Mouse (Mus musculus): ENCODE measurements around the gene Ugt1a9.

Ugt1a9 gene

DNA sequence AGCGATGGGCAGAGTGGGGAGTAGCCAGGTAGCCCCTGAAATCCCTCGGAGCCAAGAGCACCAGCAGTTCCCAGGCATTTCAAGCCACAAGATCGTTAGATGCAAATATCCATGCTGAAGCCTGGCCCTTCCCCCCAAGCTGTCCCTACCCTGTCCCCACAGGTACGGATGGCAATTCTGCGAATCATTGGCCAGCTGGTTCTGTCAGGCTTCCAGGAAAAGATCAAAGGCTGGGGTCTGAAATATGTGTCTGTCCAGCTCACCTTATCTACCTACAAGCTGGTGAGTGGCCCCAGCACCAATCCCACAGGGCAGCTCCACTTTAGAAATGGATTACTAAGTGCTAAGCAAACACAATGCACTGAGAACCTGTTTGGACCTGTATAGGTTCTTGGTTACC is 166.7 kb downstream of the Ugt1a9 start:
- DNase-seq = no peak

DNA sequence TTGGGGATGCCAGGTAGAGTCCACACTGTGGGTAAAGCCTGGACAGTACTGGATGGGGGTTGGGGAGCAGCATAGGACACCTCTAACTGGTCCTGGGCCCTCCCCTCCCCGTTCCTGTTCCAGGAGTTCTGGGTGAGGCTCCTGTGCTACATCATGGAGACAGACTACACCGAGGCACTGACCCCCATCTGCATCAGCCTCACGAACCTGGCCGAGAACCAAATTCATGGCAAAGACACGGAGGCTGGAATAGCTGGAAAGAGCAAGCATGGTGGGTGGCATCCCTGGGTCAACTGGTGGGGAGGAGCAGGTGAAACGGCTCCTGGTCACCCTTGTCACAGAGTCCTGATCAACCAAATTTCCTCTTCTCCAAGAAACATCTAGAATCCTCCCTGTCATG is 168.2 kb downstream of the Ugt1a9 start:
- no peak for DNase-seq

DNA sequence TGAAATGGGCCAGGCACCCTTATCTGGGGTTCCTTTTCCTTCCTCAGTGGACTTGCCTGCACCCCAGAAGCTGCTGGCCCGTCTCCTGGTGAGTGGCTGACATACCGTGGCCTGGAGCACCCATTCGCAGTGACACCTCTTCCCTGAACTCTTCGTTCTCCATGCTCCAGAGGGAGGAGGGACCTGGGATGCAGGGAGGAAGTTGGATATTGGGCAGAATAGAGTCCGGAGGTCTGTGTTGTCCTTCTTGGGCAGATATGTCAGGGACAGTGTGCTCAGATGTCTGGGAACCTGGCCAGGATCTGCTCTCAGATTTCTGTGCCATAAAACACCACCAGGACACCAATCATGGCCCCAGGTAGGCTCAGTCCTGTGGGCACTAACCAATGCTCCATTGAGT is 169.5 kb downstream of the Ugt1a9 start:
- DNase-seq = no peak

DNA sequence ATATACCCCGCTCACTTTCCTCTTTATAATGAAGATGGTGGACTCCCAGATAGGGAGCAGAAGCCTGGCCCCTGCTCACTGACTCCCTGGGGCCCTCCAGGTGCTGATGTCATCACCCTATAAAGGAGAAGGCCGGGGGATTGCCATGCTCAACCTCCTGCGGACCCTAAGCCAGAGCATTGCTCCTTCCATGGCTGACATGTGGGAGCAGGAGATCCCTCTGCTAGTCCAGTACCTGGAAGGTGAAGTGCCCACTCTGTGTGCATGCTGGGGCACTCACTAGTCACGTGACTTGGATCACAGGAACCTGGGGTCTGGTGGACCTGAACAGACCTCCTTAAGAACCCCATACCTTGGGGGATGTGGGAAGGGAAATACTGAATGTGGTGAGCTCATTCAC is 170.0 kb downstream of the Ugt1a9 start:
- DNase-seq = no peak

DNA sequence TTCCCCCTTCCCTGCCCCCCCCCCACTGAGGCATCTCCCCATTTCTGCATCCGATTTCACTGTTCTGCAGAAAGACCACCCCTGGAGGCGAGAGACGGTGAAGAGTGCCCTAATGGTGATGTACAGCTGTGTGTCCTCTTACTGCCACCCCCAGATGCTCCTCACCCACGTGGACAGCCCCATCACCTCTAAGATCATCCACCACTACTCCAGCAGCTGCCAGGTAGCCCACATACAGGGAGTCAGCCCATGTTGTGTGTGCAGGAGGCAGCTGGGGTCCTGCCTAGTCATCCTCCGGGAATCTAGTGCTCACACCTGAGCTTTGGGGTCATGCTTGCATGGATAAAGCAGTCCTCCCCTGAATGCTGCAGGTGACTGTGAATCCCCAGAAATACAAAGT is 173.3 kb downstream of the Ugt1a9 start:
- DNase-seq = no peak

DNA sequence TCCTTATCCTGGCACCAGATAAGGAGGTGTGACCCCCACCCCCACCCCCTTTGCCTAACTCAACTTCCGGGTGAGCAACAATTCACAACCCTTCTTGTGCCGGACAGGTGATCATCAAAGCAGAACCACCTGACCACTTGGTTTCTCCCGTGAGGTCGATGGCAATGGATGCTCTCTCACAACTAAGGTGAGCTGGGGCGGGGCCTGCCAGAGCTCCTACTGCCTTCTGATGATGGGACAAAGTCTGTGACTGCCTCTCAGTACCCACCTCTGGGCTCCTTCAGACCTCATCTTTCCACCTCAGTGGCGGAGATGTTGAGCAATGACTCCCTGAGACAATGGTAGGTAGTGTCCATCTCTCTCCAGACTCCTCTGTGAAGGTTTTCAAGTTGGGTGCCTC is 175.3 kb downstream of the Ugt1a9 start:
- DNase-seq = no peak

DNA sequence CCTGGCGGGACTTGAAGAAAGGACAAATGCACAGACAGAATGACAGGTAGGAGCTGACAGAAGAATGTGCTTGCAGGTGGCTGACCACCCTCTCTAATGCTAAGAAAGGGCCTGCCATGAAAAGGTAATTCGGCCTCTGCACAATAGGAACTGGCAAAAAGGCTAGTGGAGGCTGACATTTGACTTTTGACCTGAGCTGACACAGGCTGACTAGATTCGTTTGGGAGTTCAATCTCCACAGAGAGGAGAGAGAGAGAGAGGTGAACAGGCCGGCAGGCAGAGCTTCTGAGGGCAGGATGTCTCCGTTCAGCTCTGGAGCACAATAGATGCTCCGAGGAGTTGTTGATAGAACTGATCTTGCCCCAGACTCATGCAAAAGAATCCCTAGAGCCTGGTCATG is 175.8 kb downstream of the Ugt1a9 start:
- DNase-seq = no peak

DNA sequence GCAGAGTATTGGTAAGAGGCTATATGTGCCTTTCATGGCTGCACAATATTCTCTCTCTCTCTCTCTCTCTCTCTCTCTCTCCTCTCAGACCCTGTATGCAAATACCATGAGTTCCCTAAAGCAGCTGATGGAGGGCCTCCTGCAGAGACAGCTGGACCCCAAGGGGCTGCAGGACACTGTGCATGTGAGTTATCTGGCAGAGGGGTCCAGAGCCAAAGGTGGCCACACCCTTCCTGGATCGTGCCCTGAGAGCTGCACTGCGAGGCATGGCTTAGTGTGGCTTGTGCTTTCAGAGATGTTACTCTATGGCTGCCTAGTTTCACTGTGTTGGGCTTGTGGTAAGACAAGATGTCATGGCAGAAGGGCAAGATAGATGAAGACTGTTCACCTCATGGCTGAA is 177.1 kb downstream of the Ugt1a9 start:
- DNase-seq = no peak

DNA sequence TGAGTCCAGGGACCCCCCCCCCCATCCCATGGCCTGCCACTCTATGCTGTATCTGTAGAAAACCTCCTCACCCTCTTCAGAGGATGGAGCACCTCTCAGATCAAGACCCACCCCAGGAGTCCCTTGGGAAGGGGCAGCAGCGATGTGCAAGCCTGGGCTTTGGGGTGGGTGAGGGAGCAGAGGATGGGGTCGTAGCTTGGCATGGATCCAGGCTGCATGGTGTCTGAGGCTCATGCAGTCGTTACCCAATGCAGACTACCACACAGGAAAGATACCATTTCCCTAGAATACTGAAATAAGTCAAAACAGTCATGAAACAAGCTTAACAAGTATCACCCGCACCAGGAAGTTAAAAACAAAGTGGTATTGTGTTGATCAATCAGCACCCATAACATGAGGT is 178.1 kb downstream of the Ugt1a9 start:
- no peak for DNase-seq

DNA sequence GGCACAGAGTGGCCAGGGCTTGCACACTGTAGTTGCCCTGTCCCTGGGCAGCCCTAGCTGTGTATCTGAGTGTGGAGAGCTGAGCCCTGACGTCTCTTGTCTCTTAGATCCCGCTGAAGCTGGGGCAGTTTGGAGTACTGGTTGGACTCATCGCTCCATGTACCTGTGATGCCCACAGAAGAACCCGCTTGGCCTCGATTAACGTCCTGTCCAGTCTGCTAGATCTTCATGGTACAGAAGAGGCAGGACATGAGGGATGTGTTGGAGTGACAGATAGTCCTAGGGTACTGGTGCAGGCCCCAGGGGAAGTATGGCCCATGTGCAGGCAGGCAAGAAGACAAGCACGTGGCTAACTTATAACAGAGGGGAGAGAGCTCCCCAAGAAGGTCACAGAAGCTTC is 179.0 kb downstream of the Ugt1a9 start:
- DNase-seq = no peak

DNA sequence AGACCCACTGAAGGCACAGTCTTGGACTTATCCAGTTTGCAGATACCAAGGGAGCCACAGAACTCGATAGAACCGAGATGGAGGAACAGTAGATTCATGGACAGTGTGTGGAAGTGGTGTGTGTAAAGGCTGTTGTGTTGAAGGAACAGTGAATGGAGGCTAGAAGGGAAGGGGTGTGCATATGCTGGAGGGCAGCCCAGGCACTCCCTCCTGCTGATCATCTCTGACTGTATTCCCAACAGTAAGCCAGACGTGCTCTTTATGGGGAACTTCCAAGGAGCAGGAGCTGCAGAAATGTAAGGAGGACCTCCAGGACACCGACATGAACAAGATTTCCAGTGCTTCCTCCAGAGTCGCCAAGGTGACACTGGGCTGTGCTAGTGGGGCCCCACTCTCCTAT is 179.4 kb downstream of the Ugt1a9 start:
- DNase-seq = no peak

DNA sequence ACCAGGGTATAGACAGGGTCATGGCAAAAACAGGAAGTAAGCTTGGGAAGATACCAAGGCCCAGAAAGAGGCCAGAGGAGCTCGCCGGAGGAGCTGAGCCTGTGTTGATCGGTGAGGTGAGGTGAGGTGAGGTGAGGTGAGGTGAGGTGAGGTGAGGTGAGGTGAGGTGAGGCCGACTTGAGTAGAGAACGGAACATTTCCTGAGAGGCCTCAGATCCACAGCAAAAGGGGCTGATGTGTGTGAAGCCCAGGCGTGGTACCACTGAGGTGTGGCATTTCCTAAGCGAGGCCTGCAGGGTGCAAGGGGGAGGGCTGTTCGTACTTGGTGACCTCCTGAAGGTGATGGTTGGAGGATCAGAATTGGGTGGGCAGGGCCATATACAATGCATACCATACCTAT is 182.5 kb downstream of the Ugt1a9 start:
- no peak for DNase-seq

DNA sequence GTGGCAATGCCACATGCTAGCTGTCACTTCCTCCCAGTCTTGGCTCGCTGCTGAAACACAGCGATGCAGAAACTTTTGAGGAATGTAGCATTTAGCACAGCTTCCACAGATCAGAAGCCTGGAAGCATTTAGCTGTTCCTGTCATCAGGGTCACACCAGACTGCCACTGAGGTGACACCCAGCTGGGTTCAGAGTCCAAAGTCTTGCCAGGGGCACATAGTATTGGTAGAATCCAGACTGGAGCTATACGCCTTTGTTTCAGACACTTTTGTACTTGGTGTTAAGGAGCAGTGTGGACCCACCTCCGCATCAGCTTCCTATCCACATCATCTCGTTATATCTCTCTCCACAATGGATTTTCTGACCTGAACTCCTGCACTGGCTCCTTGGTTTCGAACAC is 182.9 kb downstream of the Ugt1a9 start:
- no peak for DNase-seq

DNA sequence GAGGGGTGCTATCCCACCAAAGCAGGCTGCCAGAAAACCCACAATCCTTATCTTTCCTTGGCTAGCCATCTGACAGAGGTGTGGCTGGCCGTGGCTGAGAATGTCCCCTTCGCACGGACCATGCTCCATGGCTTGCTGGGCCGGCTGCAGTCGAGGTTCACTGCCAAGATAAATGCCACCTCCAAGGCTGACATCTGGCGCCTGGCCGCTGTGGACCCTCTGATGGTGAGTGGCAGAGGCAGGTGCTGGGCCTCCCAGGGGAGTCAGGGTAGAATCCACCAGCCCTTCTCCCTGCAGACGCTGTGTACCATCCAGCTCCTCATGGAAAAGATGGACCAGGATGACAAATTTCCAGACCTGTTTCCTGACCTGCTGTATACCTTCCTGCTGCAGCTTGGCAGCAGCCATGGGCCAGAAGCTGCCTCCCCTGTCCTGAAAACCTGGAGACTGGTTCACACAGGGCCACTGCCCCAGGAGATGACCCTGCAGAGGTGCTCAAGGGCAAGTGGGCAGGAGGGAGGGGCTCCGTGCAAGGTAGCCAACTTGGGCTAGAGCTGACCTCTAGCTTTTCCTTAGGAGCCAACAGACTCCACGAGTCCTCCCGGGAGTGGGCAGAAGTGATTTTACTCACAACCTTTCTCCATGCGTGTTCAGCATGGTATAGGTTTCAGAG is 184.3 kb downstream of the Ugt1a9 start:
- no peak for DNase-seq

DNA sequence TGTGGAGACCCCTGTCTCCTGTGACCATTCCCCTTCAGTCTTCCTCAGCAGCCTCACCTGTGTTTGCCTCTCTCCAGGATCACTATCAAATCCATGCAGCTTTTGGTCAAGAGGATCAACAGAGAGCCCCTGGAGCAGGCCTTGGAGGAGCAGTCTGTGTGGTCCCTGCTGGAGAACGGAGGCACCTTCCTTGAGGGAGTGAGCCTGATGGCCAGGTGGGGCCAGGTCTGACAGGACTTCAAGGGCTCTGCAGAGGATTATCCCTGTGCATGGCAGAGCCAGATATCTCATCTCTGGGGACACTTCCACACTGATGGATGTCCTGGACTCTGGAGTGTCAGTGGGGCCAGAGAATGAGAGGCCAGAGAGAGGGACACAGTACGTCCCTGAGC is 184.9 kb downstream of the Ugt1a9 start:
- no peak for DNase-seq

DNA sequence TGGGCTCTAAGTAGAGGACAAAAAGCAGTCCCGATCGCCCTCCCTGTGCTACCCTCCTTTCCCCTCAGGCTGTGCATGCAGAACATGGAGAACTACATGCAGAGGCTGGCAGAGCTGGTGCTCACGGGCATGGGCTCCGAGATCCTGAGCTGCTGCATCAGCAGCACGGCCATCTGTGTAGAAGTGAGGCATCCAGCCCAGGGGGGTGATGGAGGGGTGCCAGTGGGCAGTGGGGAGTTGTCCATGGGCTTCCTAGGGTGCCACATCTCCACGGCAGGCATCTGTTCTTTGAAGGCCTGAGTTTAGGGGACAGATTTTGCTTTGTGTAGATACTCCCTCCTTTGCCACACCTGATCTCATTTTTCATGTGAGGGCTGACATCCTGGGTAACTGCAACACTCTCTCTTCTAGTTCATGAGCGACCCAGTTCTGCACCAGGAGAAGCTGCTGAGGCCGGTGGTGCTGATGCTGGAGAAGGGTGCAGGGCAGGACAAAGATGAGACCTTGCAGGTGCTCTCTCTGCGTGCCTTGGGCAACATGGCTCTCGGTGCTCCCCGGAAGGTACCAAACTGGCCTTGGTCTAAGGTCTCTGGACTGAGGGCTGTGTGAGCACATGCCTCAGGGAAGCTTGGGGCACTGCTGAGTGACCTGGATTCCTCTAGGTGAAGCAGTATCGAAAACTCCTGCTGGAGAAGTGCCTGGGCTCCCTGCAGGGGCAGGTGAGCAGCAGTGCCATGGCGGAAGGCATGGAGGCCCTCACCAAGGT is 185.6 kb downstream of the Ugt1a9 start:
- DNase-seq = no peak

DNA sequence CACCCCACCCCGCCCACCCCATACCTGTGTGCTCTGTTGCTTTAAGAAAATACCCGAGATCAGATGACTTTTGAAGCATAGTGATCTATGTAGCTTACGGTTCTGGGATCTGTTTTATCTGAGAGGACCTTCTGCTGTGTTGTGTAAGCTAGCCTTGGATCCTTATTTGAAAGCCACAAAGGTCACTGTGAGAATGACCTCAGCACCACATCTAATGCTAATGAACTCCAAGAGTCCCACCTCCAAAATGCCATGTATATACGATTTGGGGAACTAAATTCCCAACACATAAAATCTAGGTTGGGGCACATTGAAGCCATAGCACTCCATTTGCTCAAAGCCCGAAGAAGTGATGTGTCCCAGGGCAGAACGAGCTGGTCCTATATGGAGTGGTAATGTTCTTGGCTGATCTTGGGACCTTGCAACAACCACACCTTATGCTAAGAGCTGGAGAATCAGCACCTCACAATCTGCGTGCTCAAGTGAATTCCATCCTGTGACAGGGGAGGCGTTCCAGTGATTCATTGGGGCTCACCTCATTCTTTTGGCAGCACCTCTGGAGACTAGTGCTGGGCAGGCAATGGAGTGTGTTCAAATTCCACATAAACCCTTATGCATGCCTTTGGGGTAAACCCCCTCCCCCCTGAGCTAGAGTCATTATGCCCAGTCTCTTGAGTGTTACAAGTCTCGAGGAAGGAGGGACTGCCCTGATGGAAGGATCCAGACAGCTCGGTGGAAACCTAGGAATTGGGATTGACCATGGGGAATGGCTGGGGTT is 186.5 kb downstream of the Ugt1a9 start:
- no peak for DNase-seq

DNA sequence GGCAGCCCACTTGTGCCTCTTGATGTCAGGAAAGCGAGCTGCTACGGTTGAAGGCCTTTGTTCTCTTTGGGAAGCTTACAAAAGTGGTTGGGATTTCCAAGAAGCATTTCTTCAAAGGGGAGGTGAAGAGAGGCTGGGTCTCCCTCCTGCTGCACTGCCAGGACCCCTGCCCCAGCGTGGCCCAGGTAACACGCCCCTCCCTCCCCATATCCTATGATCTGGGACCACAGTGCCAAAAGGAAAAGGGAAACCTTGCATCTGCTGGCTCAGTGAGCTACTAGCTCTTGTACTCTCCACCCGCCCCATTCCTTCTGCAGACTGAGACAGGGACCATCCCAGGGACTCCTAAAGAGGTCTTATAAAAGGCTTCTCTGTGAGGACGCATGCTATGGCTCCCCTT is 187.1 kb downstream of the Ugt1a9 start:
- no peak for DNase-seq

DNA sequence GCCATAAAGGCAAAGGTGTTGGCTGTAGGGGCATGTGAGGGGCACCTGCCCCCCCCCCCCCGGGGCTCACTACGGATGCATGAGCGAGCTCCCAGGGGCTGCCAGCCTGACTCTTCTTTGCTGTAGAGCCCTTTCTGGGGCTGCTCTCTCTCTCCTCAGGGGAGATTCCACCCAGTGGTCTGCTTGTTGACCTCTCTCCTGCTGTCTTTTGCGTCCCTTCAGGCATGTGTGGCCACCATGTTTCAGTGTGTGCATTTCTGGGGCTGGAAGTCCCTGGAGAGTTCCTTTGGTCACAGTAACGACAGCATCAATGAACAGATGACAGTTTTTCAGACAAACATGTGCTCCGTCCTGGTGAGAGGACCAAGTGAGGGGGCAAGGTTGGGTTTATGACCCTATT is 187.8 kb downstream of the Ugt1a9 start:
- no peak for DNase-seq

DNA sequence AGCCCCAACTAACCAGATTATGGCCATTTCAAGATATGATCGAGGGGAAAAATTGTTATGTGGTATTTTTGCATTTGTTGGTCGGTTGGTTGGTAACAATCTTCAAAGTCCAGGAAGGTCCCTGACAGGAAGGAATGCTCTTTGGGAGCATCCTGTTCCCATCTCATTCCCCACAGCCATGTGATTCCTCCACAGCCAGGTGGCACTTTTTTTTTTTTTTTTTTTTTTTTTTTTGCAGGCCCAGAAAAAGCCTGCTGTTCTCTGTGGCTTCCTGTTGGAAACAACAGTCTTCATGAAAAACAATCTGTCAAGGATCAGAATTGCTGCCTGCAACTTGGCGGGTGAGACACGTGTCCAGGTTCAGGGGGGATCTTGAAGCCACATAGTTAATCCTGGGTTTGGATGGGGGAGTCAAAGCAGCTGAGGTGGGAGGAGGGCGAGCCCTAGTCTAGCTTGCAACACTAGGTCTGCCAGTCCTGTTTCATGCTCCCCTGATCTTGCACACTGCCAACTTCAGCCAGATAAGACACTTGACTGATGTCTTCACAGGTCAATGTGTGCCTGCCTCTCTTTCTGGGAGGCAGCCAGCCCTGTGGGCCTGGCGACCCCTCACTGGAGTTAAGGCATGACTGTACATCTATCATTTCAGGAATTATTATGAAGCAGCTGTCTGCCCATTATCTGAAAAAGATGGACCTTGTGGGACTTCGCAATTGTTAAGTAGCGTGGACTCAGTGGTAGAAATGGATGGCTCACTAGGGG is 188.5 kb downstream of the Ugt1a9 start:
- no peak for DNase-seq

DNA sequence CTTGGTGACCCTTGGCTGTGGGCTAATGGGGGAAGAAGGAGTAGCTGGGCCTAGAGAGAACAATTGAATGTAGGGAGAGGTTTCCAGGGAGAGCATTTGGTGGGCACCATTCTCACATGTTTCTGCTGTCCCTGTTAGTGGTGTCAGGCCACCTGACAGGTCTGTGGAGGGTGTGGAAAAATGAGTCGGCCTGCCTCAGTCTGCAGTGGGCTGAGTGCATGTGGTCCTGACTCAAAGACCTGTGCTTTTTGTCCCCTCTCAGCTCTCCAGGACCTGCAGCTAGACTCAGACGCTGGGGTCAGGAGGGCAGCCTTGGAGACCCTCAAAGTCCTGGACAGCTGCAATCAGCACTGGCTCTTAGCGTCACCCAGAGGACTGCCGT is 189.0 kb downstream of the Ugt1a9 start:
- DNase-seq = no peak

DNA sequence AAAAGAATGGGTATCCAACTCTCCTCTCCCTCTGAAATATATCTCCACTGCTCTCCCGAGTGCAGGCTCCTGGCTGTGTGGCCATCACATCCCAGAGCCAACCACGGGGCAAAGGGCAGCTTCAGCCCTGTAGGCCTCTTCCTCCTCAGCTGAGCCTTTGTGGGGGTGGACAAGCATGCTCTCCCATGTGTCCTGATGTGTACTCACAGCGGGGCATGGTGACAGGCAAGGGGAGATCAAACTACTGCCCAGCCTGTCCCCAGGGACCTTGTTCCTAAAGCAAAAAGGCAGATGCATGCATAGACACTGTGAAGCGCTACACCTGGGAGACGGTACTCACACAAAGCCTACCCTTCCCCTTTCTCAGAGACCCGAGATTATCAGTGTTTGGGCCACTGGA is 189.5 kb downstream of the Ugt1a9 start:
- no peak for DNase-seq

DNA sequence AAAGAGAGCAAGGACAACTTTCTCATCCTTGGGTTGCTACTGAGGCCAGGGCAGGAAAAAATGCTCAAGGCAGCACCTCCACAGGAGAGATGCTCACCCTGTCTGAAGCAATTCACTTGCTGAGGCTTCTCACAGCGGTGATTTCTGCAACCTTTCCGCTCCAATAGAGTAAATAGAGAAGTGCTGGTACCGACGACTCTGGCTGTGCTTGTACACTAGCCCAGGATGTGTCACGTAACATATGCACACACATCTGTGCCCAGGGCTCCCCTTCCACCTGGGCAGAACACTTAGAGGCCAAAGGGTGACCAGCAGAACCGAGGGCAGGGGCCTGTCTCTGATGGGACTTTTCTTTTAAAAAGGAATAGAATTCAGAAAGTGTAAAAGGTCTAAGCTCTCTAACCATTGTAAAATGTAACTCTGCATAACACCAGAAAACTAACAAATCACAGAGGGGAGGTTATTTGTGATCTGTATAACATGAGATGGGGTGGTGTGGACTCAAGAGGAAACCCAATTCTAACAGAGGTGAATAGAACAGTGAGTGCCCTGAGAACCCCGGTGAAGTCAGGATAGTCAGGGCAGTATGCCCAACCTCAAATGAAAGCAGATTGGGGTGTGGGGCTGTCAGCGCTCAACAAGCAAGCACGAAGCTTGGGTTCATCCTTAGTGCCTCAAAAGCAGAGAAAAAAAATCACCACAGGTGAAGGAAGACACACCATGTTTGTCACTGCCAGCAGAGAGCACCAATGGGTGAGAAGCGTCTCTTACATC is 190.2 kb downstream of the Ugt1a9 start:
- DNase-seq = no peak

All from retina, postnatal 1 day (tissue).